Mouse (Mus musculus): ENCODE data around the gene Tfpi. TPM values are rescaled to one million over a fixed set of nuclear protein-coding genes. Genes with fewer than 3 reads are reported as not detected.

Tfpi gene
- total and polyA plus RNA-seq, 2 experiments from 2014 or later: 10.7 to 15.3 TPM

GRCm38 (mm10) chr2:84495108-84495507 is 18.5 kb upstream of the Tfpi start:
- no peaks in the 10 kb centered on the region for H3K9me3 ChIP-seq (ENCODE audit: low read length)
- H3K36me3 ChIP-seq (ENCODE audit: insufficient read depth, low read length): no peaks in the 10 kb centered on the region
- H3K4me2 ChIP-seq (ENCODE audit: low read depth, low read length): no peak overlapping the region
- ATAC-seq: no peak
- TF ChIP-seq CTCF (IDR thresholded peaks at IDR 0.05; ENCODE audit: low read depth): no peak
- H3K27ac ChIP-seq: no peak overlapping the region
- H3K27me3 ChIP-seq (ENCODE audit: insufficient read depth, low read length): no peaks in the 10 kb centered on the region
- no peaks in the 10 kb centered on the region for H3K4me1 ChIP-seq (ENCODE audit: insufficient read depth, low read length)
- H3K4me3 ChIP-seq (ENCODE audit: low read length): no peak overlapping the region
- 82% methylated on average over 3 of the region's 3 CpGs for WGBS
- H3K9ac ChIP-seq (replicated peaks; ENCODE audit: low read length): no peak overlapping the region
- no peak for DNase-seq (ENCODE audit: low spot score)

- Histone ChIP-seq H3K4me2 (ENCODE audit: low read depth, low read length) (no peak overlapping the region), H3K9me3 (ENCODE audit: low read length) (no peaks in the 10 kb centered on the region), H3K4me3 (ENCODE audit: low read length) (no peak overlapping the region), H3K4me1 (ENCODE audit: insufficient read depth, low read length) (no peaks in the 10 kb centered on the region), H3K27me3 (ENCODE audit: insufficient read depth, low read length) (no peaks in the 10 kb centered on the region), H3K9ac (replicated peaks; ENCODE audit: low read length) (no peak overlapping the region), H3K36me3 (ENCODE audit: insufficient read depth, low read length) (no peaks in the 10 kb centered on the region), H3K27ac (no peak overlapping the region)
- DNase-seq (ENCODE audit: low spot score) (no peak), ATAC-seq (no peak)
- 90% methylated on average over 2 of the region's 2 CpGs for WGBS
- TF ChIP-seq CTCF (IDR thresholded peaks at IDR 0.05; ENCODE audit: low read depth): no peak
Observed at GRCm38 (mm10) chr2:84493626-84494025, 17.1 kb upstream of the Tfpi start.

DNA sequence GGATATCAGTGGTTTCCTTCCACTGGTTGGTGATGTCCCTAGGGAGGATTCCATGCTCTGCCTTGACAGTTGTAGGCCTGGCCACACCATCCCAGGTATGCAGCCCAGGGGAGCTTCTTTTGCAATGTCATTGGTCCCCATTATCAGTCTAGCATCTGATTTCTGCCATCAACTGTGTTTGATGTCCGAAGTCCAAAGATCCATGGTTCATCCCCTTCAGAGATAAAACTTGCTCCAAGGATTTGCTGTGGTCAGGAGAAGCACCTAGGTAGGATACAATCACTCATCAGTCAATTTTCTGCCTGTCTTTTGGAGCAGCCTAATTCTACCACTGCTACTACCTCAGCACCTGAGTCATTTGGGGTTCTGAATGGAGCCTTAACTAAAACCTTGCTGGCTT is 15.1 kb upstream of the Tfpi start:
- Histone ChIP-seq H3K27me3 (ENCODE audit: insufficient read depth, low read length) (no peaks in the 10 kb centered on the region), H3K4me1 (ENCODE audit: insufficient read depth, low read length) (no peaks in the 10 kb centered on the region), H3K4me3 (ENCODE audit: low read length) (no peak overlapping the region), H3K27ac (no peak overlapping the region), H3K36me3 (ENCODE audit: insufficient read depth, low read length) (no peaks in the 10 kb centered on the region), H3K9me3 (ENCODE audit: low read length) (no peaks in the 10 kb centered on the region), H3K9ac (replicated peaks; ENCODE audit: low read length) (no peak overlapping the region), H3K4me2 (ENCODE audit: low read depth, low read length) (no peak overlapping the region)
- 91% methylated on average over 1 of the region's 1 CpGs for WGBS
- TF ChIP-seq CTCF (IDR thresholded peaks at IDR 0.05; ENCODE audit: low read depth): no peak
- DNase-seq (ENCODE audit: low spot score) (no peak), ATAC-seq (no peak)

DNA sequence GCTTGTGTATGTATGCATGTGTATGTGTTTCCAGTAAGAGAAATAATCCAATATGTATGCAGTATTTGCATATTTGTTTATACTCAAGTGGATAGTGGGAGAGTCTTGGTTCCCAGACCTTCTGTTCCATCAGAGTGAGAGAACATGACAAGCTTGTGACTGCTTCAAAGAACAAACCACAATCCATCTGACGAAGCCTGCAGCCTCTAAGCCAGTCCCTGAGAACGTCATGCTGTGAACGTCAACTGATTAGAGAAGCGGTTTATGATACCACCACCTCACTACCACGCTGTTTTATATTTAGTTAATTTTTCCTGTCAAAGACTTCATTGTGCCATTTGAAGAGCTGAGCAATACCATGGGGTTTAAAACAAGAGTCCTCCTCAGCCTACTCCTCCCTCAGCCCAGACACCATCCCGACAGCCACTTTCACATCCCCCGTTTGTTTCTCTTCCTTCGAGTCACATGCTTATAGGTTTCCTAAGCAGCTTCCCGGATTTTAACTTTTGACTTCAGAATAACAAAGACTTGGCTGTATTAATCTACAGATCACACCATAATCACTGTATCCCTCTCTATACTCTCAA is 11.2 kb upstream of the Tfpi start:
- H3K9me3 ChIP-seq (ENCODE audit: low read length): no peaks in the 10 kb centered on the region
- no peak overlapping the region for H3K4me3 ChIP-seq (ENCODE audit: low read length)
- H3K27me3 ChIP-seq (ENCODE audit: insufficient read depth, low read length): no peaks in the 10 kb centered on the region
- H3K27ac ChIP-seq: no peak overlapping the region
- WGBS: 58% methylated on average over 9 of the region's 9 CpGs
- H3K36me3 ChIP-seq (ENCODE audit: insufficient read depth, low read length): no peaks in the 10 kb centered on the region
- no peak overlapping the region for H3K4me2 ChIP-seq (ENCODE audit: low read depth, low read length)
- TF ChIP-seq CTCF (IDR thresholded peaks at IDR 0.05; ENCODE audit: low read depth): no peak
- DNase-seq (ENCODE audit: low spot score) (no peak), ATAC-seq (no peak)
- no peaks in the 10 kb centered on the region for H3K4me1 ChIP-seq (ENCODE audit: insufficient read depth, low read length)
- no peak overlapping the region for H3K9ac ChIP-seq (replicated peaks; ENCODE audit: low read length)

GRCm38 (mm10) chr2:84481863-84482262 is 5.3 kb upstream of the Tfpi start:
- DNase-seq (ENCODE audit: low spot score): peak; percentile 71
- no peaks in the 10 kb centered on the region for H3K9me3 ChIP-seq (ENCODE audit: low read length)
- no peaks in the 10 kb centered on the region for H3K27me3 ChIP-seq (ENCODE audit: insufficient read depth, low read length)
- WGBS: 37% methylated on average over 7 of the region's 7 CpGs
- TF ChIP-seq CTCF (IDR thresholded peaks at IDR 0.05; ENCODE audit: low read depth): no peak
- ATAC-seq: peak; percentile 74
- H3K4me2 ChIP-seq (ENCODE audit: low read depth, low read length): 0 out of 2 replicates have a peak overlapping the region, but pooled peaks have one; percentile 35
- no peaks in the 10 kb centered on the region for H3K36me3 ChIP-seq (ENCODE audit: insufficient read depth, low read length)
- no peak overlapping the region for H3K27ac ChIP-seq
- no peak overlapping the region for H3K4me3 ChIP-seq (ENCODE audit: low read length)
- H3K4me1 ChIP-seq (ENCODE audit: insufficient read depth, low read length): no peaks in the 10 kb centered on the region
- no peak overlapping the region for H3K9ac ChIP-seq (replicated peaks; ENCODE audit: low read length)

GRCm38 (mm10) chr2:84479036-84479435 is 2.5 kb upstream of the Tfpi start:
- Histone ChIP-seq H3K4me2 (ENCODE audit: low read depth, low read length) (peak overlapping the region; percentile 24; the same call in 1 of the 2 replicates), H3K4me3 (ENCODE audit: low read length) (no peak overlapping the region), H3K9me3 (ENCODE audit: low read length) (no peaks in the 10 kb centered on the region), H3K36me3 (ENCODE audit: insufficient read depth, low read length) (no peaks in the 10 kb centered on the region), H3K27me3 (ENCODE audit: insufficient read depth, low read length) (no peaks in the 10 kb centered on the region), H3K4me1 (ENCODE audit: insufficient read depth, low read length) (no peaks in the 10 kb centered on the region), H3K27ac (no peak overlapping the region), H3K9ac (replicated peaks; ENCODE audit: low read length) (no peak overlapping the region)
- ATAC-seq: no peak
- 30% methylated on average over 3 of the region's 3 CpGs for WGBS
- peak; percentile 48 for DNase-seq (ENCODE audit: low spot score)
- peak; percentile 63 for TF ChIP-seq CTCF (IDR thresholded peaks at IDR 0.05; ENCODE audit: low read depth)

GRCm38 (mm10) chr2:84477759-84478158 is 1.2 kb upstream of the Tfpi start:
- DNase-seq (ENCODE audit: low spot score) (no peak), ATAC-seq (no peak)
- no peaks in the 10 kb centered on the region for H3K4me1 ChIP-seq (ENCODE audit: insufficient read depth, low read length)
- TF ChIP-seq CTCF (IDR thresholded peaks at IDR 0.05; ENCODE audit: low read depth): no peak
- no peak overlapping the region for H3K4me2 ChIP-seq (ENCODE audit: low read depth, low read length)
- WGBS: 92% methylated on average over 6 of the region's 6 CpGs
- H3K27ac ChIP-seq: no peak overlapping the region
- no peak overlapping the region for H3K4me3 ChIP-seq (ENCODE audit: low read length)
- no peaks in the 10 kb centered on the region for H3K36me3 ChIP-seq (ENCODE audit: insufficient read depth, low read length)
- H3K27me3 ChIP-seq (ENCODE audit: insufficient read depth, low read length): no peaks in the 10 kb centered on the region
- no peaks in the 10 kb centered on the region for H3K9me3 ChIP-seq (ENCODE audit: low read length)
- no peak overlapping the region for H3K9ac ChIP-seq (replicated peaks; ENCODE audit: low read length)
